Mouse (Mus musculus) gastrocnemius, postnatal 4 days (tissue): ENCODE results near the gene Sox12. TPM values are rescaled to one million over a fixed set of nuclear protein-coding genes. Genes with fewer than 3 reads are reported as not detected.
A peak's percentile ranks its signal among the peaks of the same experiment; 100 is the strongest.
"Not testable (repeated sequence)": the region's sequence is repeated elsewhere in the genome, so short reads cannot be mapped to it uniquely, and the experiment has no call there.

Experiments
- DNase-seq, 2 experiments: peaks; one replicate each; pipeline ENCODE4 v3.0.0; 2021 to 2022; ENCODE audit warnings: low spot score in 2 of 2, mixed read lengths in 2 of 2
- long read RNA-seq, 2 experiments: library from polyadenylated mRNA; stranded (forward); transcript quantifications; one replicate each; pipeline ENCODE4 v2.0.0; 2021
- total RNA-seq, 2 experiments: library from RNA; stranded (reverse); gene quantifications; 2 replicates each; pipeline ENCODE4 v1.2.3; 2021

Sox12 gene
- total RNA-seq, result 10 to 100 TPM; 17.6 TPM
- long read RNA-seq, experiment 1, full-length matches to known transcripts, result 29 of 29 reads
- long read RNA-seq, experiment 1, partial matches to known transcripts, result 0 of 29 reads
- long read RNA-seq, experiment 1, other reads (novel, unspliced or antisense), result 0 of 29 reads
- long read RNA-seq, experiment 2, full-length matches to known transcripts, result 25 of 25 reads
- long read RNA-seq, experiment 2, partial matches to known transcripts, result 0 of 25 reads
- long read RNA-seq, experiment 2, other reads (novel, unspliced or antisense), result 0 of 25 reads

DNA sequence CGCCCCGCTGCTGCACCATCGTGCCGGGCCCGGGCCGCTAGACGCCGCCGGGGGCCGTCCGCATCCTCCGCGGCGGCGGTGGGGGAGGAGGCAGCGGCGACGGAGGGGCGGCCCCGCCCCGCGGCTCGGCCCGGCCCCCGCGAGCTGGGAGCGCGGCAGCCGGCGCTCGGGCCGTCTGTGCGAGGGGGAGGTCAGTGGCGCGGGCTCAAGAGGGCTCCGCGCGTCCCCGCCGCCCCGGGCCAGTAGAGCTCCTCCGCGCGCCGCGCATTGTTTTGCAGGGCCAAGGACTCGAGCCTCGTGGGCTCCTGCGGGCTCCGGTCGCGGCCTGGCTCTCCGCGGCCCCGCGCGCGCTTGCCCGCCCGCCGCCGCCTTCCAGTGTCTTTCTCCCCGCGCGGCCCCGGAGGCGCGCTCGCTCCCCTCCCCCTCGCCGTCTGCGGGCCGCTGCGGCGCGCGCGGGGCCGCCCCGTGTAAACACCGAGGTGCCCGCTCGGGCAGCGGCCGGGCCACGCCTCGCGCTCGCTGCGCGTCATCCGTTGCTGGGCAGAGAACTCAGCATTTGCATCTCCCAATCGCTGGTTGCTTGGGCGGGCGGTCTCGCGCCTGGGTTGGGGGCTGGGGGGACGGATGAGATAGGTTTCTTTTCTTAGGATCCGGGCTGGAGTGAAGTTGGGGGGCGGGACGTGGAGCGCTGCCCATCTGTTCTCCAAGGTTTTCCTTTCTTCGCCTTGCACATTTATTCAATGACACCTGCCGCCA, at the start of gene Sox12:
Gene Sox12 (minus strand): TSS at position 384 of the 756 bp plus-strand sequence.
- peak; percentile 97 to 99 for DNase-seq

- DNase-seq, result no peak
These were observed 49.6 kb upstream of the Sox12 start for GRCm38 (mm10) chr2:152447461-152447860.

GRCm38 (mm10) chr2:152446642-152447041, 48.8 kb upstream of the Sox12 start:
- no peak for DNase-seq

DNA sequence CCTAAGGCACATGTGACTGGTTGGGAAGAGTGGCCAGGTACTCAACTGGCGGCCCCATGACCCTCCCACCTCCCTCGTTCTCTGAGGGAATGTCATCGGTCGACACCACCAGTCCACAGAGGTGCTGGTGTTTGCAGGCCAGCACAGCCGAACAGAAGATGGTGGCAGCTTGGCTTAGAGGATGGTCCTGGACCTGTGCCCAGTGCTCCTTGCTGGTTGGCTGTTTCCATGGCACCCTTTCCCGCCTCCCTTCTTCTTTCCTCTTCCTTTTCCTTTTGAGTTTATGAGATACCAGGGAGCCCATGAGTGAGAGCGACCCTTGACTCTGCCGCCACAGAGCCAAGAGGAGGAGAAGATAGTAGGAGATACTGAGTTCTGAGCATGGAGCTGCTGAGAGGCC, 45.4 kb upstream of the Sox12 start:
- no peak for DNase-seq

- no peak for DNase-seq
These were observed 44.5 kb upstream of the Sox12 start for GRCm38 (mm10) chr2:152442322-152442721.

- no peak for DNase-seq
These were observed 42.0 kb upstream of the Sox12 start for GRCm38 (mm10) chr2:152439833-152440232.

GRCm38 (mm10) chr2:152438963-152439362, 41.1 kb upstream of the Sox12 start:
- DNase-seq, result no peak

DNA sequence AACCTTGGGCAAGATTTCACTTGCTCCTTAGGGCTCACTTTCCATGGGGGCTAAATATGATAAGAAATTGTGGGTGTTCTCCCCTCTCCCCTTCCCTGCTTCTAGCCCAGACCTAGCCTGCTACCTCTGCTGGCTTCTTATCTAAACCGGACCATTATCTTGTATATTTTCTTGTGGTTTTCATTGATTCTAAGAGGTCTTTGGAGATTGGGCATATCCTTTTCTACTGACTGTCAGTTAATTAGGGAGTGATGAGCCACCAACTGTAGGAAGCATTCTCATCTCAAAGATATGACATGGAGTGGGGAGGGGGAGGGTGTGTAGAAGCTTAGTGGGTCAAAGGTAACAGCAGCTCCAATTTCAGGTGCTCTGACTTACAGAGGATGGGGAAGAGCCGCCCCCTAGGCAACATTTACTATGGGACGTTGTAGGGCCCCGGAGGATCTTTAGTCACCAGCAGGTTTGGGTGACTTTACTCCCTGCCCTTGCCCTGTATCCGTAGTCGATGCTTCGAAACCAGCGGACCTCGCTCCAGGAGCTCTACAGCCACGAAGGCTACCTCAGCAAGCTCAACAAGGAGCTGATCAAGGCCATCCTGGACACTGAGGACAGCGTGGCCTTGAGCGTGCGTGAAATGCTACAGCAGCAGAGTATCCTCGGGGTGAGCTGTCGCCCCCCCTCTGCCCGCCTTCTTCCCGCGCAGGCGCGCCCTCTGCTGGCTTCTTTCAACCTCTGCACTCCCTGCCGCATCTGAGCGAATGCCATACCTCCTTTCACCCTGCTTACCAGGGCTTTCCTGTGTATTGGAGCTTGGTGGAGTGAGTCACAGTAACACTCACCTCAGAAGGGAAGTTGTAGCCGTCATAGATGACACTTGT, 39.4 kb upstream of the Sox12 start:
- DNase-seq, result peak; percentile 80 to 84

- DNase-seq, result no peak
These were observed 38.6 kb upstream of the Sox12 start for GRCm38 (mm10) chr2:152436405-152436901.

DNA sequence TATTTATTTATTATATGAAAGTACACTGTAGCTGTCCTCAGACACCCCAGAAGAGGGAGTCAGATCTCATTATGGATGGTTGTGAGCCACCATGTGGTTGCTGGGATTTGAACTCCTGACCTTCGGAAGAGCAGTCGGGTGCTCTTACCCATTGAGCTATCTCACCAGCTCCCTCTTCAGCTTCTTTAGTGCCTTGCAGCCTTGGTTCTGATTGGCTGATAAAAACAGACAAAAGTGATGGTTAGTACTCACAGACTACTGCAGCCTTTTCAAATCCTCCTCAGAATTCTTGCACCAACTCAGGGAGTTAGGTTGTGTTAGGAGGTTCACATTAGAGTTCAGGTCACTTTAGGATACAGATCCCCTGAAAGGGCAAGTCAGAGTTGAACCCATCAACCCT, 30.6 kb upstream of the Sox12 start:
- DNase-seq, result not testable (repeated sequence)

DNA sequence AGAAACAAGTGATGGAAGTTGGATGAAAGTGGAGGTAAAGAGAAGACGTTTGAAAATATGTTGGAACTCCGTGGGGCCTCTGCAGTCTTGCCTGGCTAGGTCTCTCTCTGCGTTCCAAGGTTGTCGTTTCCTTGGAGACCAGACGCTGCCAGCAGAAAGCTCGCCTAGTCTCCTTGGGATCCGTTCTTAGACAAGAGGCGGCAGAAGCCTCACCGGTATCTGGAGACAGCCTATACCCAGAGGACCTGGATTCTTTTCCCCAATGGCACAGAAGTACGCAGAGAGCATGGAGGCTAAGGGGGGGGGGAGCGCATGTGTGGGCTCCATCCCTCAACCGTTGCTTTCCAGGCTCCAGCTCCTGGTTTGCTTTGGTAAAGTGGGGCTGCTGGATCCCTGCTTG, 29.6 kb upstream of the Sox12 start:
- DNase-seq, result no peak

DNA sequence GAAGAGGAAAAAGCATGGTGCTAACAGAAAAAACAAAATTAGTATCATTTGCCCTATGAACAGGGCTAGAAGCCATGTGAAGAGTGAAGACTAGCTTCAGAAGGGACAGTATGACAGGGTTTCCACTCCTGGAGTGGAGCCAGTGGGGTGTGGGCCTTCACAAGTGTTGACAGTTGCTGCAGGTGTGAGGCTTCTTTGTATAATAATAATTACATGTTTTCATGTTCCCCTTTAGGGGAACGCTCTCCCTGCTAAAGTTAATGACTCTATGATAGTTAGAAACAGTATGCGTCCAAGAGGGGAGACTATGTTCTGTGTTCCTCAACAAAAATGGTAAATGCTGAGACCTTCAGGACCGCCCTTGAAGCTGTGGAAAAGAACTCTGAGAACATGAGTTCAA, 17.9 kb upstream of the Sox12 start:
- no peak for DNase-seq

- no peak for DNase-seq
These were observed 17.4 kb upstream of the Sox12 start, which contains the start of gene 6820408C15Rik for GRCm38 (mm10) chr2:152415287-152415686. Gene 6820408C15Rik, plus strand, starts transcription at chr2:152415587.

- peak; percentile 81 to 90 for DNase-seq
These were observed 16.8 kb upstream of the Sox12 start, which contains the start of gene Zcchc3 for GRCm38 (mm10) chr2:152414591-152415165. Gene Zcchc3, minus strand, starts transcription at chr2:152415027.

DNA sequence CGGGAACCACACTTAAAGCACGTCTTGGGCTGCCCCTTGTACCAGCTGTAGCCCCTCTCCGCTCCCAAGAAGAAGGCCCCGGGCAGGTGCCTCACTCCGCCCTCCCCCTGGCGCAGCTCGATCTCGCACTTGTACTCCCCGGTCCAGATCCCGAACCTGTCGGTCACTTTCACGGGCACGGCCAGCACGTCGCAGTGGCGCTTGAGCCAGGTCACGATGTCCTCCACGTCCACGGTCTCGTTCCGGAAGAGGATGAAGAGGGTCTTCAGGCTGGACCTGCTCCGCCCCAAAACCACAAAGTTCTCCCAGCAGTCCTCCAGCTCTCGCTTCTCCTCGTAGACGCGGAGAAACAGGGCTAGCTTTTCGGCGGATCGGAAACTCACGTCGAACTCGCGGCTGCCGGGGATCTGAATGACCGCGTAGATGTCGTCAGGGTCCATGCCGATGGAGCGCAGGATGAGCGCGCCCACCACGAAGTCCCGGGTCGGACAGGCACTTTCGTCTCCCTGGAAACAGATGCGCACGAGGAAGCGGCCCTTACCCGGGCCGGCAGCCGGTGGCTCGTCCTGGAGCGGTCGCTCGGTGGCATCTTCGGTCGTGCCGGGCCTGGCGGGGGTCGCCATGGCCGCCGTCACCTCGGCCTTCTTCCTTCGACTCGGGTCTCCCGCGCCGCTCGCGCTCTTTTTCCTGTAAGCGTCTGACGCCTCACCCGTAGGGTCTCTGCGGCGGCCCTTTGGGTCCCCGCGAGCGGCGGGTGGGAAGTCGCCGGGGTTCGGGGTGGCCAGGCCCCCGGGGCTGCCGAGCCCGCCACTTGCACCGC, 16.1 kb upstream of the Sox12 start:
- DNase-seq, result peak in 1 of 2 experiments; percentile 55

DNA sequence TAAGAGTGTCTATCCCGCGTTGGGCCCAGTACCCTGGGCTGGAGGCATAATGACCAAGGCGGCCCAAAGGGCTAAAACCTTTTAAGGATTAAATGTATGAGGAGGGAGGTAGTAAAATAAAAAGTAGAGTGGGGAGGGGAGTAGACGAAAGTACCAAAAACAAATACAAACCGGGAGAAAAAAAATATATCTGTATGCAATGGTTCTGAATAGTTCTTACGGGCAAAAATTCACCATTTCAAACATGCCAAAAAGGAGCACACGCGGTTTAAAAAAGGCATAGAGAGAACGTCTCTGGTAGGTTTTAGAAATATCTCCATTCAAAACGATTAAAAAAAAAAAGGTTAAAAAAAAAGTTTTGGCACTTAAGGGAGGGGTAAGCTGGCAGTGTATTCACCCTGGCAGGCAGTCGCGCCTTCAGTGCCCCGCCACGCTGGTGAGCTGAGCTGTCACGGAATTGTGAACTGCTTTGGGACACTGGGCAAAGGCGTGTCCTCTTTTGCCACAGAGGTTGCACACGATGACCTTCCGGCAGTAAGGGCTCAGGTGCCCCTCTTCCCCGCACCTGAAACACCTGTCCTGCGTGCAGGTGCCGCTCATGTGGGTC, 15.4 kb upstream of the Sox12 start:
- DNase-seq, result no peak

GRCm38 (mm10) chr2:152412526-152413157, 14.8 kb upstream of the Sox12 start:
- DNase-seq, result no peak

- no peak for DNase-seq
These were observed 13.6 kb upstream of the Sox12 start for GRCm38 (mm10) chr2:152411471-152411870.

GRCm38 (mm10) chr2:152410971-152411371, 13.1 kb upstream of the Sox12 start:
- DNase-seq, result peak; percentile 78 to 92
